Mouse (Mus musculus): Measurements from ENCODE around the gene Gpc6. TPM values are rescaled to one million over a fixed set of nuclear protein-coding genes. Genes with fewer than 3 reads are reported as not detected.

The Gpc6 gene
- under 1 TPM; 0.04 to 0.18 TPM for polyA plus RNA-seq (2017; shearing (Covaris generic))

DNA sequence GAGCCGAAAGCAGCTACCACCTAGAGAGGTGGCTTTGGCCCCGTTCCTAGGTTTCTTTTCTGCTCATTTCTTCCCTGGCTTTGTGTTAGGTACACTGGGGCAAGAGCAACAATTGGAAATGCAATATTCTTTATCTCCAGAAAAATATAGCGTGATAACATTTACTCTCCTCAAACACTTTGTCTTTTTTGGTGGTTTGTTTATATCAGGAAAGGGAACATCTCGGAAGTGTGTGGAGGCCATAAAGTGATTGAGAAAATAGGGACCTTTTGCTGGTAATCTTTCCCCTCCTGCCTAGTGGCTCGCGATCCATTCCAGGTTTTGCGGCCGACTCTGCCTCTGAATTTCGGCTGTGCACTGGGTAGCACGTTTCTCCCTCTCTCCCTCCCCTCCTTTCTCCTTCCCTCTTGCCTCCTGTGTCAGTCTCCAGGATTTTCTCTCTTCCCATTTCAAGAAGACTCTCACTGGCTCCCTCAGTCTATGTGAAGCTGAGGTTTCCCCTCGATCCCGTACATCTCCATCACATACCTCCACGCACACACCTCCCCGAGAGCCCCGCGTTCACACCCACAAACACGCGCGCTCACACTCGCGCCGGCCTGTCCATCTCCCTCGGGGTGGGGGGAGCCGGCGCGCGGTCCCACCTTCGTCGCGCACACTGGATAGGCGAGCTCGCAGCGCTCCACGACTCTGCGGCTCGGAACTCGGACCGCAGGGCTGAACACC lies at the start of gene Gpc6:
Gpc6 (plus strand) TSS at position 440 of the 726 bp plus-strand sequence.

